Mouse (Mus musculus): ENCODE measurements around the gene Adck2. TPM values are rescaled to one million over a fixed set of nuclear protein-coding genes. Genes with fewer than 3 reads are reported as not detected.

Adck2 gene
- polyA plus RNA-seq, 1 experiment from 2014 or later = 30.8 TPM

DNA sequence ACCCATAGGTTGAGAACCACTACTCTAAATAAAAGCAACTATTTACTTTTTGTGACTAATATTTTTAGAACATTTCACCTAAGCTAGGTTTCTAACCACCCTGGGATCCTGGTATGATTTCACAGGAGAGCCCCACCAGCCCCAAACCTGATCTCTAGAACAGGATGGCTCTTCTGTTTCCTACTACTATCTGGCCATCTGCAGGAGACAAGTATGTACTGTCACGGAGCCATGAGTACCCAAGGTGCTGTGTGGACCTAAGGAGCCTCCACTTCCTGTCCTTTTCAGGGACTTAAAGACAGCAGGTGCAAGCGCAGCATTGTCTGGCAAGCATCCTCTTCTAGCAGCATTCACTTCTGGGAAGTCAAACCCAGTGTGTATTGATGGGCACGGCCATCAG, 28.2 kb downstream of the Adck2 start:
- Histone ChIP-seq H3K27me3 (ENCODE audit: insufficient read depth, poor library complexity, severe bottlenecking) (no peaks in the 10 kb centered on the region), H3K36me3 (peaks cover 65% of the 10 kb centered on the region), H3K27ac (no peak overlapping the region), H3K9me3 (no peaks in the 10 kb centered on the region), H3K4me3 (no peak overlapping the region), H3K4me1 (replicated peaks) (no peaks in the 10 kb centered on the region)
- no peak for DNase-seq (ENCODE audit: low spot score)
- 85% methylated on average over 3 of the region's 3 CpGs for WGBS

DNA sequence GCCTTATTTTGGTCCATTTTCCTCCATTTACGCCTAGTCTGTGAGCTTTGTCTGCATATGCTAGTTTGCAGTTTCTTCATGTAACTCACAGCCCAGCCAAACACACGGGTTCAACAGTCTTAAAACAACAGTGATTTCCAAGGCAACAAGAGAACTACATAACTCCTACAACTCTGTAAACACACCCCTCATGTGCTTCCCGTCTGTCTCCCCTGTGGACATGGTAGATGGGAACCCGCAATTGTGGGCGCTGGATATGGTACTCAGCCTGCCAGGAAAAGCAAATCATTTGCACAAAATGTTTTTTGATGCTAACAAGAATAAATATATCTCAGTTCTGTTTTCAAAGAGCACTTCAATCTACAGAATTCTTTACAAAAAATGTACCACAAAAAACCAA, 30.9 kb downstream of the Adck2 start:
- WGBS = 88% methylated on average over 5 of the region's 5 CpGs
- DNase-seq (ENCODE audit: low spot score) = no peak
- H3K27ac ChIP-seq = no peak overlapping the region
- H3K27me3 ChIP-seq (ENCODE audit: insufficient read depth, poor library complexity, severe bottlenecking) = no peaks in the 10 kb centered on the region
- no peaks in the 10 kb centered on the region for H3K9me3 ChIP-seq
- peaks cover 51% of the 10 kb centered on the region for H3K36me3 ChIP-seq
- H3K4me1 ChIP-seq (replicated peaks) = no peaks in the 10 kb centered on the region
- H3K4me3 ChIP-seq = no peak overlapping the region

DNA sequence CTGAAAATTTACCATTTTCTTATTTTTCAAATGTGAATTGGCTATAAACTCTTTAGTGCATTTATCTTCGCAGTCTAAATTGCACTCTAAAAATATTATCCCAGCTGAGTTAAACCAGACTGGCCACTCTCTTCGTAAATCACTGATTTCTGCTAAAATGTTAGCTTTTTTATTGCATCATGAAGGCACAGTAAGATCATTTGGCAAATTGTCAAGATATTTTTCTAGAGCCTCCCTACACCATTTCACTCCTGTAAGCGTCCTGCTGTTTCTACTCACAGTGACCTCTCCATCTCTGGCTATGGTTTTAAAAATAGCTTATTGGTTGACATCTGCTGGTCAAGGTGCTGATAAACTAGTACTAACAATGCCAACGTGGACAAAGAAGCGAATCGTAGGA, 32.4 kb downstream of the Adck2 start:
- WGBS = 92% methylated on average over 6 of the region's 6 CpGs
- Histone ChIP-seq H3K27me3 (ENCODE audit: insufficient read depth, poor library complexity, severe bottlenecking) (no peaks in the 10 kb centered on the region), H3K36me3 (peaks cover 45% of the 10 kb centered on the region), H3K4me1 (replicated peaks) (no peaks in the 10 kb centered on the region), H3K9me3 (no peaks in the 10 kb centered on the region), H3K27ac (no peak overlapping the region), H3K4me3 (no peak overlapping the region)
- no peak for DNase-seq (ENCODE audit: low spot score)

DNA sequence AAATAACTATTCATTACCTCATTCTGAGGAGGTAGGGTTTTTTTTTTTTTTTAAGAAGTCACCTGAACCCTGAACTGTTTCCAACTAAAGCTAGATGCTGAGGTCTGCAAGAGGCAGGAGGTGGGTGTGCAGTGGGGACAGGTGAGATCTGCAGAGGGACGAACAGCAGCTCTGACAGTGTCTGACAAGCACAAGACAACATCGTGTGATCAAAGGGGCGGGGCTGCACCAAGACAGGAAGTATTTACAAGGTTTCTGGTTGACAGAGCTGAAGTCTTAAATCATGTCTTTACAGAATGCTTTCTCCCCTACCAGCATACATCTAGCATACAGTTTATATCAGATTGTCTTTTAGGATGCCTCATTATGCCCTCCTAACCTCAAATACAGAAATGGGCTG, 33.2 kb downstream of the Adck2 start:
- Histone ChIP-seq H3K4me3 (no peak overlapping the region), H3K4me1 (replicated peaks) (no peaks in the 10 kb centered on the region), H3K9me3 (no peaks in the 10 kb centered on the region), H3K36me3 (peaks cover 43% of the 10 kb centered on the region), H3K27me3 (ENCODE audit: insufficient read depth, poor library complexity, severe bottlenecking) (no peaks in the 10 kb centered on the region), H3K27ac (no peak overlapping the region)
- WGBS = 83% methylated on average over 3 of the region's 3 CpGs
- DNase-seq (ENCODE audit: low spot score) = no peak

DNA sequence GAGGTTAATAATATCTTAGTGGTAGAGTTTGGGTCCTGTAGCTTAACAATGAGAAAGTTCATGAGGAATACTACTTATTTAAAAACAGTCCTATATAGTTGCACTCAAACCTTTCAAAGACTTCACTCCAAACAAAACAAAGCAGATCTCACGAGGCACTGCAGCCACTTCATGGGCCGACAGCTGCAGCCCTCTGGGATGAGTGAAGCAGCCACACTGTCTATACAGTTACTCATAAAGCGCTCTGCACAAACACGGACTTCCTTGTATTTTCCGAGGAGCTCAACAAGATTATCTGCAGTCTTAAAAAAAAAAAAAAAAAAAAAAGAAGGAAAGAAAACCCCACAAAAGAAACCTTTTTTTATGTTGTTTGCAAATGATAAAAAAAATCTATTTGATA, 33.7 kb downstream of the Adck2 start:
- DNase-seq (ENCODE audit: low spot score) = no peak
- Histone ChIP-seq H3K27ac (no peak overlapping the region), H3K27me3 (ENCODE audit: insufficient read depth, poor library complexity, severe bottlenecking) (no peaks in the 10 kb centered on the region), H3K4me3 (no peak overlapping the region), H3K4me1 (replicated peaks) (no peaks in the 10 kb centered on the region), H3K9me3 (no peaks in the 10 kb centered on the region), H3K36me3 (peaks cover 40% of the 10 kb centered on the region)
- 84% methylated on average over 5 of the region's 5 CpGs for WGBS

DNA sequence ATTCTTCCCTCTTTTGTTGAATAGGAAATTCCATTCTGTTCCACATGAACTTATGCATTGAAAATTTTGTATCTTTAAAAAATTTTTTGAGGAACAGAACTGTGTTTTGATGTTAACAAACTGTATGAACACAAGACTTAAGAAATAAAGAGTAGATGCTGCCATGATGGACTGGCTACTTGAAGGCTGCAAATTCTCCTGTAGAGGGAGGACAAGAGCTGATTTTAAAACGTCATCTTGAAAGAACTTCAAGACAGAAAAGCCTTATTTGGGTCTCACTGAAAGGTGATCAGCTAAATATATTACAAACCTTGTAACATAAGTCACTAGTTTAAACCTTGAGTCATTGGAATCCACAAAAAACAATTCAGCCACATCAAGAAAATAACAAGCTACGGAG, 36.5 kb downstream of the Adck2 start:
- no peaks in the 10 kb centered on the region for H3K27me3 ChIP-seq (ENCODE audit: insufficient read depth, poor library complexity, severe bottlenecking)
- DNase-seq (ENCODE audit: low spot score) = no peak
- H3K9me3 ChIP-seq = no peaks in the 10 kb centered on the region
- H3K27ac ChIP-seq = no peak overlapping the region
- WGBS = 72% methylated on average over 2 of the region's 2 CpGs
- peaks cover 49% of the 10 kb centered on the region for H3K36me3 ChIP-seq
- no peak overlapping the region for H3K4me3 ChIP-seq
- H3K4me1 ChIP-seq (replicated peaks) = no peaks in the 10 kb centered on the region

DNA sequence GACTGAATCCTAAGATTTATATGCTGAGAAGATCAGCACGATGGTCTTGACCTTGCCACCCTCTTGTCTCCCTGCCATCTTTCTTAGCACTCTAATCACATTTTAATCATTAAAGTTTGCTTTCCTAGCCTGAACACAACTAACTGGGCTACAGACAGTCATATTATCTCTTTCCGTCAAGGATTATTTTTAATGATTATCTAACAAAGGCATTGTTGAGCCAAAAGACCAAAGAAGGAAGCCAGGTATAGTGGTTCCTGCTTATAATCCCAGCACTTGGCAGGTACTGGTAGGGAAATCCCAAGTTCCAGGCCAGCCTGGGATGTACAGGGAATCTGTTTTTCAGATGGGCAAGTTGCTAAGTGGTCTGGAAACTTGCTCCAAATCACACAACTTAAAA, 37.6 kb downstream of the Adck2 start:
- DNase-seq (ENCODE audit: low spot score) = no peak
- no peaks in the 10 kb centered on the region for H3K9me3 ChIP-seq
- H3K27me3 ChIP-seq (ENCODE audit: insufficient read depth, poor library complexity, severe bottlenecking) = no peaks in the 10 kb centered on the region
- no peak overlapping the region for H3K4me3 ChIP-seq
- peaks cover 57% of the 10 kb centered on the region for H3K36me3 ChIP-seq
- no peak overlapping the region for H3K27ac ChIP-seq
- WGBS = 94% methylated on average over 2 of the region's 2 CpGs
- H3K4me1 ChIP-seq (replicated peaks) = no peaks in the 10 kb centered on the region

Other genes with a start within 250 kb of the Adck2 start
- gene Slc37a3, start 196.2 kb upstream of the Adck2 start, polyA plus RNA-seq (2016; fragmentation: Nextera tagmentation; extraction: Ambion mirVana) = 43.1 and 51.5 TPM in 2 replicates
- gene Rab19, start 192.7 kb upstream of the Adck2 start, polyA plus RNA-seq (2016; fragmentation: Nextera tagmentation; extraction: Ambion mirVana) = 0.31 and 0.80 TPM in 2 replicates
- gene Mkrn1, start 153.4 kb upstream of the Adck2 start, polyA plus RNA-seq (2016; fragmentation: Nextera tagmentation; extraction: Ambion mirVana) = 90.0 and 116 TPM in 2 replicates
- 42.7 and 45.6 TPM in 2 replicates for gene Dennd2a, start 16.0 kb upstream of the Adck2 start, polyA plus RNA-seq (2016; fragmentation: Nextera tagmentation; extraction: Ambion mirVana)
- 0.76 and 1.6 TPM in 2 replicates for gene Gm42420, start 11.9 kb downstream of the Adck2 start, polyA plus RNA-seq (2016; fragmentation: Nextera tagmentation; extraction: Ambion mirVana)
- gene Ndufb2, start 18.7 kb downstream of the Adck2 start, polyA plus RNA-seq (2016; fragmentation: Nextera tagmentation; extraction: Ambion mirVana) = 292 and 328 TPM in 2 replicates
- gene Braf, start 151.6 kb downstream of the Adck2 start, polyA plus RNA-seq (2016; fragmentation: Nextera tagmentation; extraction: Ambion mirVana) = 18.4 and 18.6 TPM in 2 replicates
- 224 and 231 TPM in 2 replicates for gene Mrps33, start 237.1 kb downstream of the Adck2 start, polyA plus RNA-seq (2016; fragmentation: Nextera tagmentation; extraction: Ambion mirVana)

Data from hindbrain, embryonic 10.5 days (tissue).